Mouse (Mus musculus): ENCODE data around the gene 1700092M07Rik.
A peak's percentile ranks its signal among the peaks of the same experiment; 100 is the strongest.

DNA sequence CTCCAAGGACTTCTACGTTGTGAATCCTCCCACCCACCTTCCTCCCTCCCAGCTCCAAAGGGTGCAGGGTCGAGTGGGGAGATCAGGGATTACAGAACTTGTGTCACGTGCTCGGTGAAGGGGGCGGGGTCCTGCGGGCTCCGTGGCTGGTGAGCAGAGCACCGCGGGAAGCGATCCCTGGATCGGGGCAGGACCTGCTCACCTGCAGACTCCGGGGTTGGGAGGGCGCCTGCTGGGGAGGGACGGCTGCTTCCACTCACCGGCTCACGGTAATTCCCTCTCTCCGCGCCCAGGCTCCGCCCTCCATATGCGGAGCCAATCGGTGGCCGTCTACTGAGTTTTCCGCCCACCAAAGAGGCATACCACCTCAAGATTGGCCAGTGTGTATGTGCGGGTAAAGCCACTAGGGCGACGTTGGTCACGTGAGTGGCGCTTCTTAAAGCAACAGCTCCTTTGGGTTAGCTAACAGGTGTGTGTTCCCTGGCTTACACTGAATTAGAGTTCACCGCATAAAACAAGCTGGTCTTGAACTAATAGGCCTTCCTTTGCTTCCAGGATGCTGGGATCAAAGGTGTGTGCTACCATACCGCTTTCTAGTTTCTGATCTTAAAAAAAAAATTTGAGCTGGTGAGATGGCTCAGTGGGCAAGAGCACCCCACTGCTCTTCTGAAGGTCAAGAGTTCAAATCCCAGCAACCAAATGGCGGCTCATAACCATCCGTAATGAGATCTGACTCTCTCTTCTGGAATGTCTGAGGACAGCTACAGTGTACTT, 45.7 kb downstream of the 1700092M07Rik start, which contains the start of gene Taf6l:
- TF ChIP-seq CTCF (IDR thresholded peaks at IDR 0.05; ENCODE audit: control insufficient read depth, insufficient read depth, low read length) = no peak
- peak; percentile 73; the same call in 1 of the 2 replicates for TF ChIP-seq POLR2A (IDR thresholded peaks at IDR 0.05; ENCODE audit: borderline replicate concordance, control insufficient read depth, low read depth, low read length)

Measured in bone marrow, adult 2 months (tissue).